Mouse (Mus musculus): Measurements from ENCODE around the gene Orc2.

DNA sequence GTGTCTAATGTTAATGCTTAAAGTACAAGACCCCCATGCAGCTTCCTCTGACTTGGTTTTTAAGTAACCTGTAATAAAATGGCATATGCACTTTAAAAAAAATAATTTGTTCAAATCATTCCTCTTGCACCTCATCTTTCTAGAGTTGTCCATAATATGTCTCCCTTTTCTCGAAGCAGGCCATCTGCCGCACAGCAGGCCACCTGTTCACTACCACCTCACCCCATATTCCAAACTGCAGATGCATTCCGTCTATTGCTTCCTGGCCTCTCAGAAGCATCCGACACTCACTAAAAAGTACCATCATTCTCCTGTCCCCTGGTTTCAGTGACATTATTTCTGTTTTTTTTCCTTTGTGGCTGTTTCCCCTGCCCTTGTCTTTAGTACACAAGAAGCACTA lies 39.3 kb downstream of the Orc2 start:
- TF ChIP-seq NELFE (IDR thresholded peaks at IDR 0.05; ENCODE audit: low read depth, low read length) (no peak), POLR2A (IDR thresholded peaks at IDR 0.05; ENCODE audit: control insufficient read depth in 1 of 2, insufficient read depth in 1 of 2, low read depth in 1 of 2, low read length in 2 of 2, poor library complexity in 1 of 2) (no peak), EP300 (IDR thresholded peaks at IDR 0.05; ENCODE audit: low read depth in 1 of 2, low read length in 2 of 2) (no peak), GATA1 (IDR thresholded peaks at IDR 0.05; ENCODE audit: low read depth, low read length) (no peak), HCFC1 (IDR thresholded peaks at IDR 0.05; ENCODE audit: low read depth, low read length) (no peak)

All from MEL (cell line).